Mouse (Mus musculus) spleen, adult 2 months (tissue): ENCODE data around the gene Csnk2b. TPM values are rescaled to one million over a fixed set of nuclear protein-coding genes. Genes with fewer than 3 reads are reported as not detected.

Source experiments
- DNase-seq, 2 experiments: peaks; one replicate each; pipeline versions ENCODE4 v3.0.0 to v3.0.0-alpha.2; 2012 to 2021; ENCODE audit warnings: low spot score in 2 of 2, low read depth in 1 of 2
- H3K27ac ChIP-seq: fragments of 200-500 bp; 2 replicates; pipeline ENCODE4 v1.5.1; 2012; ENCODE audit warnings: low read length, inconsistent platforms; ENCODE audit not compliant: insufficient read depth
- H3K27me3 ChIP-seq: fragments of 200-500 bp; 2 replicates; pipeline ENCODE4 v1.6.1; 2012; ENCODE audit warnings: mild to moderate bottlenecking, moderate library complexity, low read length, inconsistent platforms; ENCODE audit not compliant: control insufficient read depth, insufficient read depth
- H3K36me3 ChIP-seq: fragments of 200-500 bp; 2 replicates; pipeline ENCODE4 v1.6.1; 2012; ENCODE audit warnings: mild to moderate bottlenecking, low read length, inconsistent platforms; ENCODE audit not compliant: control insufficient read depth, insufficient read depth
- H3K4me1 ChIP-seq: fragments of 200-500 bp; 2 replicates; pipeline ENCODE4 v1.6.1; 2011; ENCODE audit warnings: inconsistent platforms; ENCODE audit not compliant: control insufficient read depth, insufficient read depth, insufficient read length
- H3K4me3 ChIP-seq: fragments of 200-500 bp; 2 replicates; pipeline ENCODE4 v1.5.1; 2011; ENCODE audit warnings: mild to moderate bottlenecking, inconsistent platforms; ENCODE audit not compliant: insufficient read depth, insufficient read length; ENCODE audit errors: extremely low read depth
- CTCF ChIP-seq: fragments of 200-500 bp; IDR thresholded peaks from 2 replicates; pipeline ENCODE4 v1.5.1; 2011; ENCODE audit warnings: mild to moderate bottlenecking, inconsistent platforms; ENCODE audit not compliant: insufficient read depth, insufficient read length, insufficient replicate concordance; ENCODE audit errors: extremely low read depth
- POLR2A ChIP-seq: fragments of 200-500 bp; IDR thresholded peaks from 2 replicates; pipeline ENCODE4 v1.6.1; 2011; ENCODE audit warnings: low read depth, low read length, inconsistent platforms
- WGBS: fragments of 180-500 bp; shearing (Covaris S2); methylation state at CpG from one replicate; pipeline ENCODE4 v1.1.7; 2018; 5-methylcytosine and 5-hydroxymethylcytosine counted together
- polyA plus RNA-seq: library from polyadenylated mRNA; depleted of rRNA; stranded (reverse); fragments of >200 nt; gene quantifications from 2 replicates; pipeline ENCODE4 v1.2.3, GENCODE M21; 2012; rRNA removed

The Csnk2b gene
- 176 and 238 TPM in 2 replicates for polyA plus RNA-seq

DNA sequence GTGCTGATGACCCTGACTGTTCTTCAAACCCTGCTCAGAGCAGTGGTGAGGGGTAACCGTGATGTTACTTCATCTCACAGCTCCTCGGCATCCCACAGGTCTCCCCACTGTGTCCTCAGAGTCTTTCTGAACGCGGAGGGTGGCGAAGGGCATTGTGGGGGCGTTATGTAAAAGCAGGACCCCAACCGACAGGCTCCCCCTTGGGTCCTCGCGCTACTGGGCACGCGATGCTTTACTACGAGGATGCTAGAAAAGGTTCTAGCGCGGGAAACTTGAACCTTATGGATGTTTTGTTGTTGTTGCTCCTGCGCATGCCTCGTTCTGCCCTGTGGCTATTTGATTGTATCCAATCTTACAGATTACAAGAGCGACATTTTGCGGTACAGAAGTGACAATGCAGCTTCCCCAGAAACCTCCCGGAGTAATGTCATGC, at the start of gene Csnk2b:
Gene Csnk2b, minus strand, starts transcription at position 183 of the 433 bp plus-strand sequence.
- TF ChIP-seq POLR2A (no peak), CTCF (no peak)
- H3K4me1 ChIP-seq, result peaks cover 9% of the 10 kb centered on the region
- peak within 1 kb of the TSS; percentile 79 for H3K27ac ChIP-seq
- DNase-seq, result no peak
- WGBS, result 1% methylated on average over 19 of the region's 19 CpGs
- H3K27me3 ChIP-seq, result no peaks in the 10 kb centered on the region
- H3K4me3 ChIP-seq, result peak within 1 kb of the TSS; percentile 99
- peaks cover 19% of the 10 kb centered on the region for H3K36me3 ChIP-seq

DNA sequence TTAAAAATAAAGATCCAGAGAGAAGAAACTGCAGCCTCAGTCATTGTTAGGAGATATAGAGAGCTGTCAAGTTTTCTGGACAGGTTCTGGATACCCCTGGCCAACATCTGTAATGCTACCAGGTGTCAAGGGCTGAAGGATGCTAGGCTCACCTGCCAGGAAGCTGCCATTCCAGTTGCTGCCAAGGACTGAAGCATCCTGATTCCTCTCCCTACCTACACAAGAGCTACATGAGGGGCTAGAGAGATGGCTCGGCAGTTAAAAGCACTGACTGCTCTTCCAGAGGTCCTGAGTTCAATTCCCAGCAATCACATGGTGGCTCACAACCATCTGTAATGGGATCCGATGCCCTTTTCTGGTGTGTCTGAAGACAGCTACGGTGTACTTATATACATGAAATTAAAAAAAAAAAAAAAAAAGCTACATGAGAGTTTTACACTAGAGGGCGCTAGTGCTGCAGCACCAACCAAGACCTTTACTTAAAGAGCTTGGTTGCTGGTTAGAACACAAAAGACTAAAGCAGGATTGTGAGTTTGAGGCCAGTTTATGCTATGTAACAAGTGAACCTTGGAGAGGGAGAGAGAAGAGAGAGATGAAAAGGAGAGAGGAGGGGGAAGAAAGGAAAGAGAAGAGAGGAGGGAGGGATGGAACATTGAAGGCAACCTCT, 46.8 kb upstream of the Csnk2b start:
- Histone ChIP-seq H3K27me3 (no peaks in the 10 kb centered on the region), H3K36me3 (no peaks in the 10 kb centered on the region), H3K4me1 (peaks cover 25% of the 10 kb centered on the region; the same call in 1 of the 2 replicates), H3K27ac (no peak overlapping the region), H3K4me3 (no peak overlapping the region)
- peak in 1 of 2 experiments; percentile 74 for DNase-seq
- WGBS, result 14% methylated on average over 4 of the region's 4 CpGs
- TF ChIP-seq CTCF, result peak; percentile 30; the same call in 1 of the 2 replicates
- no peak for TF ChIP-seq POLR2A

DNA sequence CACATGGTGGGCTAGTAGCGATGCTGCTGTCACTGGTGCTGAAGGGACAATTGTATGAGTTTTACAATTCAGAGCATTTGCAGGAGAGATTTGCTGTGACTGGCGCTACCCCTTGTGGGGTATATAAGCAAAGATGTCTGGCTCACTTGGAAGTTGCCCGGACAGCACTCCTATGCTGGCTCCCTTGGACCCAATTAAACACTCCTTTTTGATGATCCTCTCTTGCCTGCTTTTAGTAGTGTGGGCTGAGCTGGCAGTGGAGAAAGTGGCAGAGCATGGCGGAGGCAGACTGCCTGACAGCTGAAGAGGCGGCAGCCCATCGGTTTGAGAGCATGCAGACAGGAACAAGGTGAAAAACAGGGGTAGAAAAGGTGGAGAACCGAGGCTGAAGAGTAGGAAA, 45.9 kb upstream of the Csnk2b start:
- H3K27me3 ChIP-seq, result no peaks in the 10 kb centered on the region
- TF ChIP-seq CTCF (no peak), POLR2A (no peak)
- no peaks in the 10 kb centered on the region for H3K36me3 ChIP-seq
- peaks cover 22% of the 10 kb centered on the region; the same call in 1 of the 2 replicates for H3K4me1 ChIP-seq
- H3K27ac ChIP-seq, result no peak overlapping the region
- 89% methylated on average over 7 of the region's 7 CpGs for WGBS
- no peak for DNase-seq
- no peak overlapping the region for H3K4me3 ChIP-seq

DNA sequence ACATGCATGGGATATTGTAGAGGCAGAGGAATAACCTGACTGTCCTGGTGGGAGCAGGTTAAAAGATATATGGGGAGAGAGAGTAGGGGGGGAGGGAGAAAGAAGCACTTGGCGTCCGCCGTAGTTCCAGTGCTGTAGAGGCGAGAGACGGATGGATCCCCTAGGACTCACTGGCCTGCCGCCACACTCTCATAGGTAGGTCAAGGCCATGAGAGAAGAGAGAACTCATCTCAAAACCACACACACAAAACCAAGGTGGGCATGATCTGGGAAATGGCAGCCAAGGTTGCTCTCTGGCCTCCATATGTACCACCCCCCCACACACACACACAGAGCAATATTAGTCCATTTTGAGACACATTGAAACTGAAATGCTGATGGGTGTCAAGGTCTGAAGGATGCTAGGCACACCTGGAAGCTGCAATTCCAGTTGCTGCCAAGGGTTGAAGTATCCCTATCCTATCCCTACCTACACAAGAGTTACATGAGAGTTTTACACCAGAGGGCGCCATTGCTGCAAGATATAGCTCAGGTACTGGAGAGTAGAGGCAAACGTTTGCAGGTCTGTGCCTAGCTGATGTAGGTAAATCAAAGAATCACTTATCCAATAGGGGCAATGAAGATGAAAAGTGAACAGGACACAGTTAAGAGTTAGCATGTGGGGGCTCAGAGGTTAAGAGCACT, 44.6 kb upstream of the Csnk2b start:
- DNase-seq, result peak; percentile 74 to 79
- no peak overlapping the region for H3K4me3 ChIP-seq
- H3K4me1 ChIP-seq, result peaks cover 11% of the 10 kb centered on the region; the same call in 1 of the 2 replicates
- H3K27ac ChIP-seq, result no peak overlapping the region
- WGBS, result 72% methylated on average over 8 of the region's 8 CpGs
- TF ChIP-seq POLR2A (no peak), CTCF (peak; percentile 44; the same call in 1 of the 2 replicates)
- H3K27me3 ChIP-seq, result no peaks in the 10 kb centered on the region
- H3K36me3 ChIP-seq, result peaks cover 5% of the 10 kb centered on the region

DNA sequence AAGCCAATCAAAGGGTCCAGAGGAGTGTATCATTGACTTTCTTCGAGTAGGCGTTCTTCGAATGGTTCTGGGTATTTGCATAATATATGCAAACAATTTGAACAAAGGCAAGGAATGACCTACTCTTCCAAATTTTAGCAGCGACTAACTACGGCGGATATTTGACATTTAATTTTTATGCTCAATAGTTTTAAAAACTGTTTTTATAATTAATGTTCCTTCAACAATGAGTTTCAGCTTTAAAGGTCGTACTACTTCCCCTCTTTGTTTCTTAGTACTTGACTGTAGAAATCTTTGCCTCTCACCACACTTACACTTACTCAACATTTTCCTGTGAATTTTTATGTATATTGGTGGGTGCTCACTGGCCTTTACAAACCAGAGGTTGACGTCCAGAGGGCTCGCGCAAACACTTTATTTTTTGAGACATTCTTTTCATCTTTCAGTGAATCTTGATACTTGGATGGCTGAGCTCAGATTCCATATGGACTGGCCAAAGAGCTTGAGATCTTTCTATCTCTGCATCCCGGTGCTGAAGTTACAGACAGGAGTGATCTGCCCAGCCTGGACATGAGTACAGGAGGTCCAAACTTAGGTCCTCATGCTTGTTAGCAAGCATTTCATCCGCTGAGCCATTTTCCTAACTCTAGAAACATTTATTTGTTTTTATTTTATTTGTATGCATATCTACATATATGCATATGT, 43.8 kb upstream of the Csnk2b start:
- TF ChIP-seq CTCF (no peak), POLR2A (no peak)
- Histone ChIP-seq H3K27ac (peak overlapping the region; percentile 100), H3K4me1 (peaks cover 9% of the 10 kb centered on the region; the same call in 1 of the 2 replicates), H3K27me3 (no peaks in the 10 kb centered on the region), H3K36me3 (peaks cover 14% of the 10 kb centered on the region), H3K4me3 (peak overlapping the region; percentile 90; the same call in 1 of the 2 replicates)
- 23% methylated on average over 12 of the region's 12 CpGs for WGBS
- no peak for DNase-seq

DNA sequence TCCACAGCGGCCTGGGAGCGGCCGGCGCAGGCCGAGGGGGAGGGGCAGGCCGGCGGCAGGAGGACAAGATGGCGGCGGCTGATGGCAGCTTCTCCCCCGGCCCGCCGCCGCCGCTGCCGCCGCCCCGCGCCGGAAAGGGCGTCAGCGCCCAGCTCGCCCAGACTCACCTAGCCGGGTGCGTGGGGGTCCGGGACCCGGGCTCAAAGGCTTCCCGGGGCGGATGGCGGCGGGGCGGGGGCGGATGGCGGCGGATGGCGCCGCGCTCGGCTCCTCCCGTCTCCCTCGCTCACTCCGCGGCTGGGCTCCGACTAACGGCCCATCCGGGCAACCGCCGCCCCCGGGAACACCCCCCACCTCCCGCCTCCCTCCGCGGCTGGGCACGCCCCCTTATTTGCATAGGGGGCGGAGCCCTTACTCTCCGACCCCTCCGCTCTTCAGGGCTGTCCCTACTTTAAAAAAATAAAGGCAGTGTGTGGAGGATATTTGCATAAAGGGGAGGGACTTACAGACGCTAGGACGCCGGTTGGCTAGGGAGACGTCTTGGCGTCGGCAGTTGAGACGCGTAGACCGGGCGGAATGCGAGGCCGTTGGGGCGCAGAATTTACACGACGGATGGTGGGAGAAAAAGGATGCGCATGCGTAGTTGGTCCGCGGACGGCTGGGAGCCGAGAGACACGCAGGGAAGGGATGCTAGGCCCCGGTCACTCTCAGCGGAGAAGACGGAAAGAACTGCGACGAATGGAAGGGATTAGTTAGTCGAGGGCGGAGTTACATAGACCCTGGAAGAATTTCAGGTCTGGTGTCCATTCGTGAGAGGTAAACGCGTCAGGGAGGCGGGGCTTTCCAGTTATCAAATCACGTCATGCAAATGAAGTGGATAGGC, 43.0 kb upstream of the Csnk2b start, which contains the start of gene Prrc2a:
Gene Prrc2a, minus strand, starts transcription at position 330 of the 883 bp plus-strand sequence.
- H3K4me3 ChIP-seq, result peak within 1 kb of the TSS; percentile 90
- H3K27me3 ChIP-seq, result no peaks in the 10 kb centered on the region
- H3K36me3 ChIP-seq, result peaks cover 22% of the 10 kb centered on the region
- H3K4me1 ChIP-seq, result peaks cover 9% of the 10 kb centered on the region; the same call in 1 of the 2 replicates
- peak; percentile 95 to 99 for DNase-seq
- peak within 1 kb of the TSS; percentile 100 for H3K27ac ChIP-seq
- WGBS, result under 1% methylated on average over 72 of the region's 89 CpGs
- TF ChIP-seq POLR2A (peak; percentile 78), CTCF (no peak)
